Mouse (Mus musculus) heart, adult 11 months (tissue): Measurements from ENCODE around the gene Adamts7.
A peak's percentile ranks its signal among the peaks of the same experiment; 100 is the strongest.

Experiments used
- DNase-seq: peaks from one replicate; pipeline ENCODE4 v3.0.0; 2022

Adamts7 gene

DNA sequence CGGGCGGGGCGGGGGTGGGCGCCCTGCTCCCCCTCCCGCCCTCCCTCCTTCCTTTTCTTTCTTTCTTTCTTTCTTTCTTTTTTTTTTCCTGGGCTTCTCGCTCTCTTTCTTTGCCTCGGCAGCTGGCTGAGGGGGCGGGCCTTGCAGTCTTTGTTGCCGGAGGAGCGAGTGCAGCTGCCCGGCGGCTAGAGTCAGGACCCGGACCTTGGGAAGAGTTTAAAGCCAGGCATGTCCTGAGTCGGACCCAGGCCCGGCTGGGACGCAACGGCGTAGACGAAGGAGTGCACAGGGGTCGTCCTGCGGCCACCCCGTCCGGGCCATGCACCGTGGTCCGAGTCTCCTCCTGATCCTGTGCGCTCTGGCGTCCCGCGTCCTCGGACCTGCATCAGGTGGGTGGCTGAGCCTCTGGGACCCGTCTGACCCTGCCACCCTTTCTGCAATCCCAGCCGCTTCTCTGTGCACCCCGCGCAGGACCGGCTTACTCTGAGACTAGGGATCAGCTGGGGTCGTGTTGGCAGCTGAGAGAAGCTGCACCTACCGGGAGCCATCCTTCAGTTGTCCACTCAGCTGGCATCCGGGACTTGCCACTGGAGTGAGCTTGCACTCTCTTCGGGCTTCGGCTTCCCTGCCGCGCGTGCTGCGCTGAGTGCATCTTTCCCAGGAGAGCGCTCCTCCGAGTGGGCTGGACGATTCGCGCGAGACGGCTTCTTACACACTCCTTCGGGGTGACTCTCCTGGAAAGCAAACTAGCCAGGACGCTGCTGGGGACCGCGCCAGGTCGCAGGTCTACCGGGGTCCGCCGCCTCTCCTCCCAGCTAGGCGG, at the start of gene Adamts7:
Adamts7 (plus strand) TSS at position 144 of the 823 bp plus-strand sequence.
- peak; percentile 96 for DNase-seq

DNA sequence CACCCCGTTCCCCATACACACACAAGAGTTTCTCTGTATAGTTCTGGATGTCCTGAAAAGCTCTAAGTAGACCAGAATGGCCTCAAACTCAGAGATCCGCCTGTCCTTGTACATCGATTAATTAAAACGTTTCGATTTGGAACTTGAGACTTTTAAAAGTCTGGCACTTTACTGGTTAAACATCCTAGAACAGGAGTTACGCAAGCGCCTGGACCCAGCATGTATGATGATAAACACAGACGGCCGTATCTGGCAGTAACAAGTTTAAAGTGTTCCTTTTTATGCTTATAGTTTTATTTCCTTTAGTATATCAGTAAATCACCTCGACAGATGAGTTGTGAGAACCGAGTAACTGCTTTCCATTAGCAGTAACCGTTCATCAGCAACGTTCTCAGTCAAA, 49.7 kb upstream of the Adamts7 start:
- DNase-seq, result peak; percentile 87

DNA sequence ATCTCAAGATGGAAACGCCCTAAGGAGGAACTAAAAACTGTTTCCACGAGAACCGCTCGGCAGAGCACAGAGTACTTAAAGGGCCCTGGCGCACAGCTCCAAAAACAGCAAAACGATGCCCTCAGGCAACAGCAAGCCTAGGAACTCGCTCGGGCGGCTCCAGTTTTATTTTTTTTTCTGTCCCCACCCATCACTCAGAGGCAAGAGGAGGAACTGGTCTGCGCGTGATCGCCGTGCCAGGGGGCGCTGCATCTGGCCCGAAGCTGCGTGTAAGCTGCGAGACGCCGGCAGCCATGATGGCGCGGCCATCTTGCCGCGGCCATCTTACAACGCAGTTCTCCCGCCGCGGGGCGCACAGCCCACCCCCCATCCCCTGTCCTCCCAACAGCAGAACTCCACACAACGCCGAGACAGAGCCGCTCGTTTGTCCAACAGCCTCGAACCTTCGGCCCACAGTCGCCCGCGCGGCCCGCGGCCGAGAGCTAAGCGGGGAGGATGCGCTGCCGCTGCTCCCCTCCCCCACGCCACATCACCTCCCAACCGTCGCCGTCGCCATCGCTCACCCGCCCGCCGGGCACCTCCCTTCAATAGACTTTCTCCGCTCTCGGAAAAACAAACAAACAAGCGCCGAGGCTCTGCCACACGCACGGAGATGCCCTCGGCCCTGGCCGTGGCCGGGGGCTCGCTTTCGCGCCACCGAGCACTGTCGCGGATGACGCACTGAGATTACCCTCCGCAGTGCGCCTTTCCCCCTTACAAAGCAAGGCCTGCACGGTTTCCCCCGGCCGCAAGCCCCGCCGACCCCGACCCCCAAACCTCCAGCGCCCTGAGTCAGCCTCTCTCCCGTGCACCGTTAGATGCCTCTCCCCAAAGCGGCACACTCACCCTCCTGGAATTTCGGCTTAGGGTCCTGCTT, 49.0 kb upstream of the Adamts7 start:
- peak; percentile 99 for DNase-seq

DNA sequence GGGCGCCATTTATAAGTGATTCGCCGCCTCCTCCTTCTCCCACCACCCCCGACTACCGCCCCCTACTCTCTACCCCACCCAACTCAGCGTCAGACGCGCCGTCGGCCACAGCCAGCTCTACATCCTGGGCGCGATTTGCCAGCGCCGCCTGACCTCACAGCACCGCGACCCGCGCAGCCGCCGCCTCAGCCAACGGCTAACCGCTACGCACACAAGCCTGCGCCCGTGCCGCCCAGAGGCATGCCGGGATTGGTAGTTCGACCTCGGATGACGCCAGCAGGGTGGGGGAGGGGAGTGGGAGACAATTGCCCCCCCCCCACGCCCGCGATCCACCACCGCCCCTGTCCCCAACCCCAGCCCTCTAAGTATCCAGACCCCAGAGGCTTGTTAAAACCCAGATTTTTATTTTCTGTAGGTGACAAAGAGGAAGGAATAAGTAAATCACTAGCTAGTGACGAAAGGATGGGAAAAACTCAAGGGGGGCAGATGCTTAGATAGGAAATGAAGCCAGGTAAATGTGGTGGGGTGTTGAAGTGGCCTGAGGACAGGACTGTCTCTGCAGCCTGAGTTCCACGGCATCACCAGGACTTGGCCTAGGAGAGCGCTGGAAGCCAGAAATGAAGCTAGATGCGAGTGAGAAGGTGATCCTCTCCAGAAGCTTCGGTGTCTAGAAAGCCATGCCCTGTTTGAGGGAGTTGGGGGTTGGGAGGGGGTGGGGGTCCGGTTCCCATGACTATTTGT, 48.1 kb upstream of the Adamts7 start, which contains the start of gene Morf4l1:
Morf4l1 (minus strand) TSS at position 208 of the 741 bp plus-strand sequence.
- peak; percentile 100 for DNase-seq

DNA sequence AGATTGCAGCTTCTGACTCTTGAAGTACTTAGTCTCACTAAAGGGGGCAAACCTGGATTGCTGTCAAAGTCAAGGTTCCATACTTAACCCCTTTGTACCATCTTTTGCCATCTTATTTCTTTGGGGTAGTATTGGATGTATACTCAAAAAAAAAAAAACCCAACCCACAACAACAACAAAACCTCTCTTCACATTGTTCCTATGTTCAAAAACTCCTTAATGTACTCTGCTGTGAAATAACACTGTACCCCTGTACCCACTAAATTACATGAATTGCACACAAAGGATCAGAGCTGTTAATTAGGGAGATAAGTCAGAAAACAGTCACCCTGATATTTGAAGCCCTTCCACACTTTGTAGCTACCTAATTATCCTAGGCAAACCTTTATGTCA, 47.6 kb upstream of the Adamts7 start:
- DNase-seq, result no peak

DNA sequence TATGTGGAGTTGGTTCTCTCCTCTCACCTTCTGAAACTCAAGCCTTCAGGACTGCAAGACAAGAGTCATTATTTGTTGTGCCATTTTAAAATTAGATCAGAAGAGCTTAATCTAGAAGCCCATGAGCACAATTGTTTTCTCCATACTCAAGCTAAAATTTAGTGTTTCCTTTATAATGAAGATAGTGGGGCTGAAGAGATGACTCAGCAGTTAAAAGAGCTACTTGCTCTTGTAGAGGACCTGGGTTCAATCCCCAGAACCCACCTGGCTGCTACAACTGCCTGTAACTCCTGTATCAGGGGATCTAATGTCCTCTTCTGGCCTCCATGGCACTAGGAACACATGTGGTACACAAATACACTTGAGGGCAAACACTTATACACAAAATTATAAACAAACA, 45.6 kb upstream of the Adamts7 start:
- DNase-seq, result peak; percentile 63

DNA sequence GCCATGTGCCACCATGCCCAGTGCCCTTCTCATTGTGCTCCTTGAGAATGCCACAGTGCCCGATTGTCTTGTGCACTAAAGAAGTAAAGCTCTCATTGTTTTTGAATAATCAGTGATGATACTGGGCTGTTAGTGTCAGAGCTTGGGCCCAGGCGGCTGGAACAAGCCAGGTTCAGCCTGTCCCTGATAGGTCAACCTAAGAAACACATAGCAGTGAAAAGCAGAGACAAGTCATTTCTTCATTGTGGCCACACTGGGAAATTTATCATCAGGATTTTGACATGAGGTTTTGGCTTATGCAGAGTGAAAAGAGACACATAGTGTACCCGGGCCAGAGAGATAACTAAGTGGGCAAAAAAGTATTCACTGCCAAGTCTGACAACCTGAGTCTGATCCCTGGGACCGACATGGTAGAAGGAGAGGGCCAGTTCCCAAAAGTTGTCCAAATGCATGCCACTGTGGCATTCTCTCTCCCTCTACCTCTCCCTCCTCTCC, 40.6 kb upstream of the Adamts7 start:
- DNase-seq, result peak; percentile 94

DNA sequence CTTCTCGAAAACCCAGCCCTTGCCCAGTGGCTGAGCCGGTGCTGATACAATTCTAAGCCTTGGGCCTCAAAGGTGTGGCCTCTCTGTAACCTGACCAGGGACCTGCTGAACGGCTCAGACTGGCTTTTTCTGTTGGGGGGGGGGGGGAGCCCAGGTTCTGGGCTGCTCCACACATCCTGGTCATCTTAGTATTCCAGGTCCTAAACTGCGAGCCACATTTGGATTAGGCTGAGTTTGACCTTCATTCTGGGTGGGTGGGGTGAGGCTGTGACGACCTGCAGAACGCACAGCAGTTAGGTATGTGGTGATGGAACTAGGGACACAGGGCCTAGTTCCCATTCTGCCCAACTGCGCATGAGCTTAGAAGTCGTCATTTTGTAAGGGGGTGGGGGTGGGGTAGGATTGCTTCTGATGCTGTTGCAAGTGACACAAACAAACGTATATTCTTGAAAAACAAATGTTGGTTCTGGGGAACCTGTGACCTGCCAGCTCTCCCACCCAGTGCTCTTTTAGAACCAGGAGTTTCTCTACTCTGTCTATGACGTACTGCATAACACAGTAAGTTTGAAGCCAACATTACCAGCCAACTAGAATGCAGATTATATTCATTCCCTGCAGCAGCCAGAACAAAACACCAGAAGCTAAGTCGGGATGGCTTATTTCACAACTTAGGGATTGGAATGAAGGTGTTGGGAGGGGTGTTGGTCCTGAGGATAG, 38.6 kb upstream of the Adamts7 start:
- peak; percentile 86 for DNase-seq

DNA sequence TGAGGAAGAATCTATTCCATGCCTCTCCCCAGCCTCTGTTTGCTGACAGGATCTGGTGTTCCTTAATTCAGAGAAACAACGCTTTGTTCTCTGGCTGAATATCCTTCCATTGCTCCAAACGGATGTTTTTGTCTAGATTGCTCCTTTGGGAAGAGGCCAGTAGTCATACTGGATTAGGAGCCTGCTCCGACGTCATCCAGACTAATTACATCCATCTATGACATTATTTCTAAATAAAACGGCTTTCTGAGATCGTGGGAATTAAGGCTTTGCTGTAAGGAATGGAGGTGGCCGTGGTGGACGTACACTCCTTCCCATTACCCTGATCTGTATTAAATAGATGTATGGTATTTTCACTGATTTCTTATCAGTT, 38.0 kb upstream of the Adamts7 start:
- DNase-seq, result peak; percentile 90

DNA sequence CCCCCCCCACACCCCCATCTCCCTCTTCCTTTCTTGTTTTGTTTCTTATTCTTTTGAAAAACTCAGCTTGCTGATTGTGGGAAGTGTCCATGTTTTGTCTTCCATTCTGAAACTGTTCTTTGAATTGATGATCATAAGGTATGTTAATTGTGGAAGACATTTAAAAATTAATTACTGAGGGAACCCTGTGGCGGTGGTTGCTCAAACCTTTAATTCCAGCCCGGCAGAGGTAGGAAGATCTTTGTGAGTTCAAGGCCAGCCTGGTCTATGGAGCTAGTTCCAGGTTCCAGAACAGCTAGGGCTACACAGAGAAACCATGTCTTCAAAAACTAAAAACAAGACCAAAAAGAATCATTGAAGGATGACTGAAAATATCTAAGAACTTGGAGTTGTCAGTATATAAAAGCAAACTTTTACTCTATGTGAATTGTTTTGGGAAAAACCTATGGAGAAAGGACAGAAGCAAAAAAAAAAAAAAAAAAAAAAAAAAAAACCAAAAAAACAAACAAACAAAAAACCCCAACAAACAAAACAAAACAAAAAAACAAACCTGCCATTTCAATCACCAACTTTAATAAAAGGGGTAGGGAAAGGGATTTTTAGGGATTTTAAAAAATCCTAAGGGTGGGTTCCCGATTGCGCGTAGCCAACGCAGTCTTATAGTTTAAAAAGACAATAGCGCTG, 37.3 kb upstream of the Adamts7 start:
- peak; percentile 84 for DNase-seq

DNA sequence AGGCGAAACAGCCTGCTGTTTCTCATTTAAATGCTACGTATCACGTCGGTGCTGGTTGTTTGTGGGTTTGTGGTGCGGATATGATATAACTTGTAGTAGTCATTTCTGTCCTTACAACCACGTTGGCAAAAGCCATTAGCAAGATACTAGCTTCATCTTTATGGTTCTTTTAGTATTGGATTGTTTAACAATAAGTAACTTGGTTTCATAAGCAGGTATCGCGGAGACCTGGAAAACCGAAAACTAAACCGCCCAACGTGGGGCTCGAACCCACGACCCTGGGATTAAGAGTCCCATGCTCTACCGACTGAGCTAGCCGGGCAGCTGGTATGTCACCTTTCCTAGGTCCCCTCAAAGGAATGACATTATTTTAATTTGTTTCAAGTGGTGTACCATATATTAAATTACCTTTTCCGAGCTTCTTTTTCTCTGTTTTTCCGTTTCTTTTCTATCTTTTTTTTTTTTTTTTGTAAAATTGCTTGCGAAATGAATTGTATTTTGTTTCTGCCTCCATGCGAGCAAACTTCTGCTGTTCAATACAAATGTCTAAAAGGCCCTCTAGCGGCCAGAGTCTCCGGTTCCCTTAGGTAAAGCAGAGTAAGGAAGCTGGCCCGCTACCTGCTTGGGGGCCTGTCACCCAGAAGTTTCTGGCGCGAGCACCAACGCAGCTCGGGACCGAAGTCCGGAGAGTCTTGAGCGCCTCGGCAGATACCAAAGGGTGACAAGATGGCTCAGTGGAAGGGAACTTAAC, 36.4 kb upstream of the Adamts7 start:
- peak; percentile 97 for DNase-seq

DNA sequence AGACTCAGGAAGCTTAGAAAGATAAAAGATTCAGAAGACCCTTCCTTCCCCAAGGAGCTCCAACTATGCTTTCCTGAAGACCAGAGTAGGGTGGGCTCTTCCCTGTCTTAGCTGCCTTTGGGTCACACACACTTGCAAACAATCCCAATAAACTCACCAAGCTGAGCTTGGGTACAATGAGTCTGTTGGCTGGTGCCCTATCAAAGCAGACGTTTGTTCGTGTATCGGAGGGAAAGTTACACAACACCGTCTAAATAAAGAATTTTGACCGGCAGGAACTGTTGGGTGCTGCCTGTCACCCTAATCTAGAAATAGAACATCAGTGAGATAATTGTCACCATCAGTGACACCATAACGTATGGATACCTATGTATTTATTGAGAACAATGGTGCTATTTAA, 35.7 kb upstream of the Adamts7 start:
- peak; percentile 92 for DNase-seq

DNA sequence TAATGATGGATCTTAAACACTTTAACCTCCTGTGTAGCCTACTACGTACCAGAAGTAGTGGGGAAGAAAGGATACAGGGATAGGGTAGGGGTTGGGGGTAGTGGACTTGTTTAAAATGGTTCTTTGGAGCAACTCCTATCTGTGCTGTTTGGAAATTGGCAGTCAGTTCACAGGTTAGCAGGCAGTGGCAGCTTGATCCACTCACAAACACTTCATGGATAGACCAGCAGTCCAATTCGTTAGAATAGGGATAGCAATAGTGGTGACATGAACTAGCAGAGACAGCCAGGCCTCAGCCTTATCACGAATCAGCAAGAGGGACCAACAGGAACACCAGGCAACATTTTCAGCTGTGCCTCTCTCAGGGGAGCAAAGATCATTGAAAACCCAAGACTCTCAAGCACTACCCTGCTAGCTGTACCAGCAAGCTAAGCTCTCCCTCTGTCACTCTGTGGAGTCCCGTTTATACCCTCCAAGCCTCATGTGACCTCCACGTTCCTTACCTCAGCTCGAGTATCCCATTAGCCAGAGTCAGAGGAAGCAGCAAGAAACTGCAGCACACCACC, 34.1 kb upstream of the Adamts7 start:
- peak; percentile 97 for DNase-seq

DNA sequence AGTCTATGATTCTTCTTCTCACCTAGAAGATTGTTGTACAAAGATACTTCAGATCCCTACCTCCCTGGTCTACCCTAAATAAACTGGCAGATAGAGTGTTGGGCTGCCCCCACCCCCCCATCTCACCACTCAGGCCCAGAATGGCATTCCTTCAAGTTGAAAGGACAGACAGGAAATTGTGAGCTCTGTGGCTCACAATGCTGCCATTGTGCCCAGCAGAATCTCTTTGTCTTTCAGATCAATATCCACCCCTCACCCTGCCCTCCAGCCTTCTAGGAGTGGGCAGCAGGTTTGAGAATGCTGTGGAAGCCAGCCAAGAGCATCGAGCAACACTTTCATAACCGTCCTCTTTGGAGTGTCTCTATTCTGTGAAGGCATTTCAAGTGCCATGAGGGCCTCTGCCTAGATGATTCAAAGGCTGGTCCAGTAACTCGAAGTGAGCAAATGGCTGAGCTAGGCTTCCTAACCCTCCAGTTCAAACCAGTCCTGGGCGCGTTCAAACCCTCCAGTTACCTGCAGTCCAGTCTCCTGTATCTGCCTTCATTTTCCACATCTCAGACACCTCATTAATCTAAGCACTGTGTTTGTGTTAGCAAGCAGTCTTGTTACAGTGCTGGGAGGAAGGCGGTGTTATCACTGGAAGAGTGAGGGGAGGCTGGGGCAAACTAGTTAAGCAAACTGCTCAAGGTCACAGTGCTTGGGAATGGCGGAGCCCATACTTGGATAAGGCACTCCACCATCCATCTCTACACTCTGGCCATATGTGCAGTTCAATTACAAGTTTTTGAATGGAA, 29.1 kb upstream of the Adamts7 start:
- DNase-seq, result peak; percentile 85

DNA sequence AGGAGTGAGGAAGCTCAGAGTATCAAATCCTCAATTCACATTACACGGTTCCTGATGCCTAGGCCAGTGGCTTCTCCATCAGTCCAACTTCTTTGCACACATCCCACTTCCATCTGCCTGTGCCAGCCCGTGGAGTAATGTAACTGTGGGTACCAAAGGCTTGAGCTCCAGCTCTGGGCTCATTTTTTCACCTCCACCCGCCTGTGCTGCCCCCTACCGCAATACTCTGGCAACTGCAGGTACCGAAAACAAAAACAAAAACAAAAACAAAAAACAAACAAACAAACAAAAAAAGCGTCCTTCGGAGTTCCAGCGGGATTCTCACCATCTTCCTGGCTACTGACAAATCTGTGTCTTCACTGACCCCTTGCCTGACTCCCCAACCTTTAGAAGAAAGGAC, 27.4 kb upstream of the Adamts7 start:
- DNase-seq, result peak; percentile 66

DNA sequence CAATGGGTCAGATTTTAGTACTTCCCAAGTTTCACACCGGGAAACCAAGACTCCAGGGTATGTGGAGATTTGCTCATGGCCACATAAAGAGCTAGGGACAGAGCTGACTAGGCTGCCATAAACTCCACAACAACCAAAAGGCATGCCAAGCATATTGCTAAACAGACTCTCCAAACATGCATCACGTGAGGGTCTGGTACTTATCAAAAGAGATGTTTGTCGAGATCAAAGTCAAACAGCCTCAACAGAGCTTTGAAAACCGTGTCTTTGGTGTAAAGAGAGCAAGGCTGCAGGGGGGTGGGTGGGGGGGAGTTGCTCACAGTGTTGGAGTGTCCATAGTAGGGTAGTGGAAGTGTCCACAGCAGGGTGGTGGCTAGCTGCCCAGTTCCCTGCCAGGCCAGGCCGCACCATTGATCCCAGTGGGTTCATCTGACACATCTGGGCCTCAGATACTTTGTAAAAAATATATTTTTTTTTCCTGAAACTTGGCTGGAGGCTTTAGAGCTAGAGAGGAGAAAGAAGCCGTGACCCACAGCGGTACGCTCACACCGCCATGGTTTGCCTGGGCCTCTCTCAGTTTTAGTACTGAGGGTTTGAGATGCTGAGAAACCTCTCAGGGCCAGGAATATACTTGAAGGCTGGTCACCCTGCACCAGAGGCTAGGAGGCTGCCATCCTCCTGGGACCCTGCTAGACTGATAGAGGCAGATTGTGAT, 26.7 kb upstream of the Adamts7 start:
- DNase-seq, result peak; percentile 93

DNA sequence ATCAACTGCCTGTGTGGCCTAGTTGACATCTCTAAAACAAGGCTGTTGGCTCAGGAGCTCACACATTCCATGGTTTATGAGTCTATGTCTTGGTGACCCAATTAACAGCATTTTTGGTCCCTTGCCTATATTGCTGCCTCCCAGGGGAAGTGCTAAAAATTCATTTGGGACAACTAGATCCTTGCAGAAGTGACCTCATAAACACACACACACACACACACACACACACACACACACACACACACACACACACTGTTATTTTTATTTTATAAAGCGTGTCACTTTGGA, 26.2 kb upstream of the Adamts7 start:
- DNase-seq, result no peak

DNA sequence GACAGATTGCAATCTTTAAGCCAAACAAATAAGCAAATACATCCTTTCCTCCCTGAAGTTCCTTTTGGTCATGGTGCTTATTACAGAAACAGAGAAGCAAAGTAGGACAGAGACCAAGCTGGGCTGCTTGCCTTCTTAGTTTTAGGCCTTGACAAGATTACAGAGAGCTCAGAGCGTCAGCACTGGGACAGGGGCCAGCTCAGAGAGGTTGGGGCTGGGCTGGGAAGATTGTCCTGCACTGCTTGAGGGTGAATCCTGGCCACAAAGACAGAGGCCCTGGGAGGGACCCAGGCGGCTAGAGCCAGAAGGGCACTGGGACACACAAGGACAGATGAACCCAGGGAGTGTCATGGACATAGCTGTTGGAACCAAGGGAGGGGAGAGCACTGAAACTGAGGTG, 17.1 kb upstream of the Adamts7 start:
- DNase-seq, result peak; percentile 96

DNA sequence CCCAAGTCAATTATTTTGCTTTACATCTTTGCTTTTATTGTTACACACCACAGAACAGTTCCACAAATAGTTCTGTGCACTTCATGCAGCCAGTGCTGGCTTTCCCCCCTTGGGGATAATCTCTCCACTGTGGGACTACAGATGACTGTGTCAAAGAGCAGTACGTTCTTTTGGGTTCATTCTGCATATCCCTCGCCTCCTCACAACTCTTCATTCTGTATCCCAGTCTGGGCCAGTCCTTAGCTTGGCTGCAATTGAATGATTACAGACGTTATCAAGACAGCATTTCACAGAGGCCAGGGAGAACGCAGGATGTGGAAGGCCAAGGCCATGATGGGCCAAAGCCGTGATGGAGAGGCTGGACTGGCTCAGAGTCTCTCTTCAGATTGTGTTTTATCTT, 16.0 kb upstream of the Adamts7 start:
- peak; percentile 95 for DNase-seq
